Mouse (Mus musculus): ENCODE results near the gene Ankrd23.

DNA sequence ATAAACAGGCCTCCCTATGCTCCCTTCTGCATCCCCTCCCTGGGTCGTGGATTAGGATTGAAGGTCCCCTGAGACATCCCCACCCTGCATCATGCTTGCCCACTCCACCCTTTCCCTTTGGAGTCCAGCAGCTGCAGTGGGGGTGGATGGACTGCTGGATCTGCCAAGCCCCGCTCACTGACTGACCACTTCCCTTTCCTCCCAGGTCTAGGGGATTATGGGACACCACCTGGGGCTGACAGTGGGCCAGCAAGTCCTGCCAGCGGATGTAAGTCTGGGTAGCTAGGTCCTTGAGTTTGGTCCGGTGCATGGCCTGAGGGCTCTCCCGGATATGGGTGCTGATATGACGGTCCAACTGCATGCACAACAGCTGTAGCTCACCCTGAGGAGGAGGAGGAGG lies 27.4 kb upstream of the Ankrd23 start:
- TF ChIP-seq MYOD1 (IDR thresholded peaks at IDR 0.05; ENCODE audit: control insufficient read depth, insufficient read length, low read depth) (peak; percentile 74), CTCF (IDR thresholded peaks at IDR 0.05; ENCODE audit: control insufficient read depth, insufficient read depth, insufficient read length) (no peak), USF1 (IDR thresholded peaks at IDR 0.05; ENCODE audit: low read depth) (no peak), FOSL1 (IDR thresholded peaks at IDR 0.05; ENCODE audit: insufficient read depth, low read length, poor library complexity, severe bottlenecking) (no peak), MYOG (IDR thresholded peaks at IDR 0.05; ENCODE audit: control insufficient read depth, extremely low read depth, insufficient read length) (no peak), MAX (IDR thresholded peaks at IDR 0.05) (no peak)
